Mouse (Mus musculus): Measurements from ENCODE around the gene Map2. TPM values are rescaled to one million over a fixed set of nuclear protein-coding genes. Genes with fewer than 3 reads are reported as not detected.

The Map2 gene
- polyA plus RNA-seq, 1 experiment from 2014 or later: 28.5 TPM

DNA sequence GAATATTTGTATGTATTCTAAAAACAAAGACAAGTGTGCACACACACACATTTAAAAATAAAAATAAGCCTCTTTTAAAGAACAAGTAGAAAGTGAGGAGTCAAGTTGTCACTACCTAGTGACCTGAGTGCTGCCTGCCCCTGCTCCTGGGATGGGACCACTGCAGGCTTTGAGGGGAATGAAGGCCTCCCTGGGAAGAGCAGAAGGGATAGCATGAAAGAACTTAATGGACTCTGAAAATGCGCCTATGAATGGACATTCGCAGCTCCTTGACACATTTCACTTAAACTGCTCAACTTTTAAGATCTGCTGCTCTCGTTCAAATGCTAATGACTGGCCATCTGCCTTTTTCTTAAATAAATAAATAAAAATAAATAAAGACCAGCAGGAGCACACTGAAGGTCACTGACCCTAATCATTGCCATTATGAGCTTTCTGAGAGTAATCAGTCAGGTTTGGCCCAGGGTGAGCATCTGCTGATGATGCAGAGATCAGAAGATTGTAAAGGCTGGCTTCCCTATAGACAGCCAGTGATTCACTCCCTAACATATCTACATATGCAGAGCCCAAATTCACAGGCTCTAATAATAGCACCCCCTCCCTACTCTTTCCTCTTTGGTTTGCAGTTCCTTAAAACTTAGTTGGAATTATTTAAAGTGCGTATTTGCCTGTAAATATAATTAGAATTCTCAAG lies 91.3 kb downstream of the Map2 start:
- Histone ChIP-seq H3K27ac (no peak overlapping the region), H3K9me3 (no peaks in the 10 kb centered on the region), H3K27me3 (no peaks in the 10 kb centered on the region), H3K4me3 (no peak overlapping the region), H3K4me2 (replicated peaks) (no peak overlapping the region), H3K4me1 (no peaks in the 10 kb centered on the region), H3K9ac (no peak overlapping the region), H3K36me3 (no peaks in the 10 kb centered on the region)
- no peak for ATAC-seq (ENCODE audit: low FRiP score, low read depth)
- 51% methylated on average over 4 of the region's 4 CpGs for WGBS

DNA sequence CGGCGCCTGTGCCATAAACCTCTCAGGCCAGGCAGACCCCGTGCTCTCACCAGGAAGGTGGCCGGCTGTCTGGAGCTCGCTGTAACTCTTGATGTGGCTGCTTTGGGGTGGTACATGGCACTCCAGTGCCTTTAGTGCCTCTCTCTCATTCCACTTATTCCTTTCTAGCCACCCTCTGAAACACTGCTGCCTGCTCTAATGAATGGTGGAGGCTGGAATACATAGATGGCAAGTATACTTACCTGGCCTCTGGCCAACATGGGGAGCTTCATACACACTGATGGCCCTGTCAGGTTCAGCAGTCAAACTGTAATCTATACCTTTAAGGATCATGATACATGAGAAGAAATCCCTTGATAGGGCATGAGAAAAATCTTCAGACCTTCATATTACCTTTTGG lies 102.6 kb downstream of the Map2 start:
- no peak overlapping the region for H3K4me3 ChIP-seq
- H3K27me3 ChIP-seq: no peaks in the 10 kb centered on the region
- WGBS: 69% methylated on average over 5 of the region's 5 CpGs
- H3K9ac ChIP-seq: no peak overlapping the region
- H3K4me1 ChIP-seq: no peaks in the 10 kb centered on the region
- no peaks in the 10 kb centered on the region for H3K36me3 ChIP-seq
- ATAC-seq (ENCODE audit: low FRiP score, low read depth): no peak
- H3K4me2 ChIP-seq (replicated peaks): no peak overlapping the region
- no peaks in the 10 kb centered on the region for H3K9me3 ChIP-seq
- H3K27ac ChIP-seq: no peak overlapping the region

GRCm38 (mm10) chr1:66279222-66280009 lies 104.3 kb downstream of the Map2 start:
- Histone ChIP-seq H3K4me2 (replicated peaks) (no peak overlapping the region), H3K9ac (no peak overlapping the region), H3K4me3 (no peak overlapping the region), H3K9me3 (no peaks in the 10 kb centered on the region), H3K36me3 (no peaks in the 10 kb centered on the region), H3K4me1 (no peaks in the 10 kb centered on the region), H3K27ac (0 out of 2 replicates have a peak overlapping the region, but pooled peaks have one; percentile 44), H3K27me3 (no peaks in the 10 kb centered on the region)
- WGBS: 69% methylated on average over 4 of the region's 4 CpGs
- ATAC-seq (ENCODE audit: low FRiP score, low read depth): no peak

DNA sequence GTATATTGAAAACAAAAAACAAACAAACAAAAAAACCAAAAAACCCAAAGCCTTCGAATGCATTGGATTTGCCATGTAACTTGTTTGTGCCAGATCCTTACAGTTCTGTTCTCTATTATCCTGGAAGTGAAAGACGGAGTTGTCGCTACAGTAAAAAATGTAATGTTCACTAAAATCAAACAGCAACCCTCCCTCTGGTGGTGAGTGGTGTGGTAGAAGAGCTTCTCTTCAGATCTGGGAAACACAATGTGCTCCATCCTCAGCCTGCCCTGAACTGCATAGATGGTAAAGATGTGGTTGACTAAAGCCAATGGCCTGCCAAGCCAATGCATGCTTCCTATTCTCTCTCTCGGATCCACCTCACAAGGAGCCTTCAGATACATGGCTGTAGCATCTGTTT lies 105.1 kb downstream of the Map2 start:
- Histone ChIP-seq H3K4me1 (no peaks in the 10 kb centered on the region), H3K27ac (no peak overlapping the region), H3K9ac (no peak overlapping the region), H3K36me3 (no peaks in the 10 kb centered on the region), H3K4me2 (replicated peaks) (no peak overlapping the region), H3K9me3 (no peaks in the 10 kb centered on the region), H3K4me3 (no peak overlapping the region), H3K27me3 (no peaks in the 10 kb centered on the region)
- 87% methylated on average over 4 of the region's 4 CpGs for WGBS
- no peak for ATAC-seq (ENCODE audit: low FRiP score, low read depth)

- H3K4me1 ChIP-seq: no peaks in the 10 kb centered on the region
- 53% methylated on average over 3 of the region's 3 CpGs for WGBS
- H3K9me3 ChIP-seq: no peaks in the 10 kb centered on the region
- no peak overlapping the region for H3K27ac ChIP-seq
- H3K9ac ChIP-seq: no peak overlapping the region
- H3K4me3 ChIP-seq: no peak overlapping the region
- no peak overlapping the region for H3K4me2 ChIP-seq (replicated peaks)
- ATAC-seq (ENCODE audit: low FRiP score, low read depth): no peak
- H3K36me3 ChIP-seq: no peaks in the 10 kb centered on the region
- no peaks in the 10 kb centered on the region for H3K27me3 ChIP-seq
These were observed 107.4 kb downstream of the Map2 start for GRCm38 (mm10) chr1:66282447-66282846.

DNA sequence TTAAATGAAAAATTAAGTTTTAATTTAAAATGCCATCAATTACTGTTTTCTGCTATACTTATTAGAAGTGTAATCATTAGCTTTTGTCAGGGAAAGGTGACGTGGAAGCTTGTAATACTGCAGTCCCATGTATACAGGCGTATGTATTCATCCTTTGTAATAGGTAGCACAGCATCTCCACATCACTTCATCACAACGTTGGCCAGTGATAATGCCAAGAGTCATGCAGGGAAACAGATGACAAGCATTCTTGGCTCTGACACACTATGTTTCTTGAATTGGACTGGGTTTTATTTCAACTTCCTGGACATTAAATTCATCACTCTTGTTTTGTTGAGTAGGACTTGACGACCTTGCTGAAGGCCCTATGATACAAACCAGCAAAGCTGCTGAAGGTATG lies 113.9 kb downstream of the Map2 start:
- no peak for ATAC-seq (ENCODE audit: low FRiP score, low read depth)
- H3K4me3 ChIP-seq: no peak overlapping the region
- no peak overlapping the region for H3K27ac ChIP-seq
- H3K4me1 ChIP-seq: no peaks in the 10 kb centered on the region
- H3K27me3 ChIP-seq: no peaks in the 10 kb centered on the region
- 81% methylated on average over 4 of the region's 4 CpGs for WGBS
- no peaks in the 10 kb centered on the region for H3K9me3 ChIP-seq
- no peaks in the 10 kb centered on the region for H3K36me3 ChIP-seq
- H3K9ac ChIP-seq: no peak overlapping the region
- H3K4me2 ChIP-seq (replicated peaks): no peak overlapping the region

- no peak overlapping the region for H3K9ac ChIP-seq
- H3K27ac ChIP-seq: no peak overlapping the region
- H3K27me3 ChIP-seq: no peaks in the 10 kb centered on the region
- no peak for ATAC-seq (ENCODE audit: low FRiP score, low read depth)
- no peak overlapping the region for H3K4me3 ChIP-seq
- H3K9me3 ChIP-seq: no peaks in the 10 kb centered on the region
- no peaks in the 10 kb centered on the region for H3K36me3 ChIP-seq
- 79% methylated on average over 3 of the region's 3 CpGs for WGBS
- H3K4me1 ChIP-seq: no peaks in the 10 kb centered on the region
- H3K4me2 ChIP-seq (replicated peaks): no peak overlapping the region
These were observed 117.2 kb downstream of the Map2 start for GRCm38 (mm10) chr1:66292121-66292881.

GRCm38 (mm10) chr1:66299376-66299775 lies 124.3 kb downstream of the Map2 start:
- Histone ChIP-seq H3K4me3 (no peak overlapping the region), H3K9me3 (no peaks in the 10 kb centered on the region), H3K4me1 (no peaks in the 10 kb centered on the region), H3K4me2 (replicated peaks) (no peak overlapping the region), H3K9ac (no peak overlapping the region), H3K36me3 (no peaks in the 10 kb centered on the region), H3K27me3 (no peaks in the 10 kb centered on the region), H3K27ac (no peak overlapping the region)
- ATAC-seq (ENCODE audit: low FRiP score, low read depth): no peak
- 70% methylated on average over 6 of the region's 6 CpGs for WGBS

DNA sequence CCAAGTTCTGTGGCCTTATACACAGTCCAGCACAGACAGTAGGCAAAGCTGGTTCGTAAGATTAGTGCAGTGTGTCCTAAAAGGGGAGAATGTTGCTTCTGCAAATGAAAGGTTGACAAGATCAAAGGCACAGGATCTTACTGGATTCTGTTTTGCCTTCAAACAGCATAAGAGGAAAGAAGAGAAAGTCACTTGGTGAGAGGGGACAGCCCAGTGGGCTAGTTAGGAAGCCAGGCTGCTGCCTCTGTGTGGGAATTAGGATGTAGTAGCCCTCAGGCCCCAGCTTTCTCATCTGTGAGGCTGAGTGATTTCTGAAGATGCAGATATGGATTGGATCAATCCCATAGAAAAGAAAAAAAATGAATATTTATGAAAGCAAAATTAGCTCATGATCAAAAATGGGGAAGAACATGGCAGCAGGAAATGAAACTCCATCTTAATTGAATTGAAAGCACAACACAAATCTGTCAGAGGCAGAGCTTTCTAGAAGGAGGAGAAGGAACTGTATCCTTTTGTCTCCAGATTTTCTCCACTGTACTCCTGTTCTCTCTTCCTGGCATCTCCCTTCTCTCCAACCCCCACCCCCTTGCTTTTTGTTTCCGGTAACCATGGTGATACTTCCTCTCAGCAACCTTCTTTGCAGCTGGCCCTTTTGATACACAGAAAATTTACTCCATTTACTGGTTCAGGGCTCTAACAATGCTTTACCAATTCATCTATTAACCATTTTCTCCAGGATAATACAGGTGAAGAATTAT lies 145.5 kb downstream of the Map2 start:
- H3K36me3 ChIP-seq: no peaks in the 10 kb centered on the region
- no peaks in the 10 kb centered on the region for H3K27me3 ChIP-seq
- no peak overlapping the region for H3K27ac ChIP-seq
- H3K9ac ChIP-seq: no peak overlapping the region
- no peak overlapping the region for H3K4me2 ChIP-seq (replicated peaks)
- no peak for ATAC-seq (ENCODE audit: low FRiP score, low read depth)
- no peaks in the 10 kb centered on the region for H3K9me3 ChIP-seq
- H3K4me3 ChIP-seq: no peak overlapping the region
- peaks cover 11% of the 10 kb centered on the region; the same call in 1 of the 2 replicates for H3K4me1 ChIP-seq
- WGBS: 70% methylated on average over 2 of the region's 2 CpGs

DNA sequence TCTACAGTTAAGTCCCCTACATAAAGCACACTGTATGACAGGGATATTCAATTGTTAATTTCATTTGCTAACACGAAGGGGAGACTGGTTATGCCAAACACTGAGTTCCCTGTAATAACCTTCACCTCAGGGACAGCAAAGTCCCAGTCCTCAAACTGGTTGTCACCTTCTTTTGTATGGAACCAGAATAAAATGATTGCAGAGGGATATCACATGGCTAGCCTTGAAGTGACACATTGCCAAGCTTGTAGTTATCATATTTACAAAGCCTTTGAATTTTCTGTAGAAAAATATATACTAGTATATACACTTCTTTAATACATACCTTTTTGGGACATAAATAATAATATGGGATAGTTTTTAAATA lies 146.0 kb downstream of the Map2 start:
- no peaks in the 10 kb centered on the region for H3K9me3 ChIP-seq
- H3K27me3 ChIP-seq: no peaks in the 10 kb centered on the region
- no peaks in the 10 kb centered on the region for H3K36me3 ChIP-seq
- H3K9ac ChIP-seq: no peak overlapping the region
- 55% methylated on average over 1 of the region's 1 CpGs for WGBS
- H3K4me1 ChIP-seq: peaks cover 11% of the 10 kb centered on the region; the same call in 1 of the 2 replicates
- no peak overlapping the region for H3K4me2 ChIP-seq (replicated peaks)
- ATAC-seq (ENCODE audit: low FRiP score, low read depth): no peak
- H3K4me3 ChIP-seq: no peak overlapping the region
- no peak overlapping the region for H3K27ac ChIP-seq

DNA sequence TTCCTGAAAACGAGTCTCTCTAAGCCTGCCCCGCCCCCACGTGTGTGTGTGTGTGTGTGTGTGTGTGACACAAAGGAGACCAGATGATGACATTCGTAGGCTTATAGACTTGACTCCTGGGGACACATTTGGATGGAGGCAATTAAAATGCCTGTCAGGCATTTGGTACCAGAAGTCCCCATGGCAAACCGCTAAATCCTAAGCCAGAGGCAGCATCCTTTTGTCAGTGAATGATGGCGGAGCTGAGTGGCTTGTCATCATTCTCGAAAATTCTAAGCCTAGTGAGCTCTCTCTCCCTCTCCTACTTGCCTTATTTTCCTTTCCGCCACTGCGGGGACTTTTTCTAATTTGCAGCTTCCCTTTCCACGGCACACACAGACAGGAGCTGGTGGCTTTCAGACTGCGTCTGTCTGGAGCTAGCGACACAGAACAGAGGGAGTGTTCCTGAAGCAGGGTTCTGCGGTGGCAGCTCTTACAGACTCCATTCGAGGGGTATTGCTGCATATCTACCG lies 146.6 kb downstream of the Map2 start:
- H3K36me3 ChIP-seq: no peaks in the 10 kb centered on the region
- H3K4me1 ChIP-seq: peaks cover 11% of the 10 kb centered on the region; the same call in 1 of the 2 replicates
- peak overlapping the region; percentile 25 for H3K4me3 ChIP-seq
- no peaks in the 10 kb centered on the region for H3K27me3 ChIP-seq
- H3K27ac ChIP-seq: no peak overlapping the region
- H3K9me3 ChIP-seq: no peaks in the 10 kb centered on the region
- no peak overlapping the region; the same call in 1 of the 2 replicates for H3K9ac ChIP-seq
- 37% methylated on average over 15 of the region's 15 CpGs for WGBS
- ATAC-seq (ENCODE audit: low FRiP score, low read depth): peak; percentile 24; the same call in 1 of the 2 replicates
- H3K4me2 ChIP-seq (replicated peaks): peak overlapping the region; percentile 53
